Mouse (Mus musculus): ENCODE measurements at regions not wholly inside any gene's neighbourhood (a gene's known extent, or its start where the extent isn't known, plus 50 kb on each side); places are given as distances from the start of the nearest gene placed in this dataset.
"Not testable (repeated sequence)": the region's sequence is repeated elsewhere in the genome, so short reads cannot be mapped to it uniquely, and the experiment has no call there.

DNA sequence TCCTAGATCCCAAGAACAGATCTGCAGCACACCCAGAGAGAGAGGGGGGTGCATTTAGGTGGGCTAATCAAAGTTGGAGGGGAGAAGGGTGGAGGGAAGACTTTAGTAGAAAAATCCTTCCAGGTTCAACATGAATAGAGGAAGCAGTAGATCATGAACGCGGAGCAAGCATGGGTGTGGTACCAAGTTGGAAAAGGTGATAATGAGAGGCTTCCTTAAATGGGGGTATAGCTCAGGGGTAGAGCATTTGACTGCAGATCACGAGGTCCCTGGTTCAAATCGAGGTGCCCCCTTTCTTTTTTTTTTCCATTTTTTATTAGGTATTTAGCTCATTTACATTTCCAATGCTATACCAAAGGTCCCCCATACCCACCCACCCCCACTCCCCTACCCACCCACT is 54.0 kb upstream of the Krba1 start:
- ATAC-seq (replicated peaks; ENCODE audit: low read depth, poor library complexity, severe bottlenecking): not testable (repeated sequence)

DNA sequence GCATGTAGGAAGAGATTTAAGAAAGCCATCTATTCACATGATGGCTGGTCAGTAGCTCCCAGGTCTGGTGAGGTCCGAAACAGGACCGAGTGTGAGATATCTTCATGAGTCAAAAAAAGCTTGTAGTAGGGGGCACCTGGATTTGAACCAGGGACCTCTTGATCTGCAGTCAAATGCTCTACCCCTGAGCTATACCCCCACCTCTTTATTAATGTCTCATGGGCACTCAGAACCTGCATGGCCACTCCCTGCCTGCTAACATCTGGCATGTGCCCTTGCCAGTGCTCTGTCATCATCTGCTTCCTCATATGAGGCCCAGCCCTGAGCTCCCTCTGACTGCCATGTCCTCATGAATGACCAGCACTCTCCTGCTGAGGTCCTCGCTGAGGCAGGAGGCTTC is 58.4 kb upstream of the Krba1 start:
- ATAC-seq (replicated peaks; ENCODE audit: low read depth, poor library complexity, severe bottlenecking): not testable (repeated sequence)

DNA sequence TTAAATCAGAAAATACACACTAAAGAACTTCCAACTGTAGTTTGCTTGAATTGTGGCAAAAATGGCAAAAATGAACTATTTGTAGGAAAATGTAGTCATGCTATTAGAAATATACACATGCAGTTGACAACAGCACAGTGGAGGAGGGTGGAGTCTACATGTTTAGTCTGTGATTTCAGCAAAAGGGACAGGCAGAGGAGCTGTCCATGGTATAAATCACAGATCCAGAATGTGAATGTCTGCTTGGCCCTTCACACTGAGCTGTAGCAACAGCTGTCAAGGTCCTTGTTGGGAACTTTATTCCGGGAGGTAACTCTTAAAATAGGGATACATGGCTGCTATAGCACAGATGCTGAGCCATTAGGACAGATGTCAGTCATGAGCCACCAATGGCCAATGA is 107.4 kb upstream of the Krba1 start:
- no peak for ATAC-seq (replicated peaks; ENCODE audit: low read depth, poor library complexity, severe bottlenecking)

DNA sequence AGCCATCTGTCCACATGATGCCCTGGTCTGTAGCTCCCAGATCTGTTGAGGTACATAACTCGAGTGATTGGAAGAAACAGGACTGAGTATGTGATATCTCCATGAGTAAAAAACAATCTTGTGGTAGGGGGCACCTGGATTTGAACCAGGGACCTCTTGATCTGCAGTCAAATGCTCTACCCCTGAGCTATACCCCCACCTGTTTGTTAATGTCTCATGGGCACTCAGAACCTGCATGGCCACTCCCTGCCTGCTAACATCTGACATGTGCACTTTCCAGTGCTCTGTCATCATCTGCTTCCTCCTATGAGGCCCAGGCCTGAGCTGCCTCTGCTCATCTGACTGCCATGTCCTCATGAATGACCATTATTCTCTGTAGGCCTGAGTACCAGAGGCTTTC is 115.7 kb upstream of the Krba1 start:
- ATAC-seq (replicated peaks; ENCODE audit: low read depth, poor library complexity, severe bottlenecking): not testable (repeated sequence)

DNA sequence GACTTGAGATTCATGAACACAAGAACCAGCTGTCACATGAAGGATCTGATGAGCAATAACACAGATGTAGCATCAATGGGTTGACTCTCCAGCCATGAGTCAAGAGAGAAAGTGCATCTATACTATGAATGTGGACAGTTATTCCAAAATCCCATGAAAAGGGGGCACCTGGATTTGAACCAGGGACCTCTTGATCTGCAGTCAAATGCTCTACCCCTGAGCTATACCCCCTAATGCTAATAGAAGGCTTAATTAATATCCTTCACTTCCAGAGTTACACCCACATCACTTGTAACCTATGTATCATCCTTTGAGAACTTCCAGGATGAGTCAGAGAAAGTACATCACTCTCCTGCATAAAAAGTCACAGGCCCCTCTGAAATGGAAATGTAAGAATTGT is 133.8 kb upstream of the Krba1 start:
- ATAC-seq (replicated peaks; ENCODE audit: low read depth, poor library complexity, severe bottlenecking): not testable (repeated sequence)

DNA sequence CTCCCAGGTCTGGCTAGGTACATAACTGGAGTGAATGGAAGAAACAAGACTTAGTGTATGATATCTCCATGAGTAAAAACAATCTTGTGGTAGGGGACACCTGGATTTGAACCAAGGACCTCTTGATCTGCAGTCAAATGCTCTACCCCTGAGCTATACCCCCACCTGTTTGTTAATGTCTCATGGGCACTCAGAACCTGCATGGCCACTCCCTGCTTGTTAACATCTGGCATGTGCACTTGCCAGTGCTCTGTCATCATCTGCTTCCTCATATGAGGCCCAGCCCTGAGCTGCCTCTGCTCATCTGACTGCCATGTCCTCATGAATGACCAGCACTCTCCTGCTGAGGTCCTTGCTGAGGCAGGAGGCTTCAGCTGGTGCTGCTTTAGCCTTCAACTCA is 142.4 kb upstream of the Krba1 start:
- ATAC-seq (replicated peaks; ENCODE audit: low read depth, poor library complexity, severe bottlenecking): not testable (repeated sequence)

DNA sequence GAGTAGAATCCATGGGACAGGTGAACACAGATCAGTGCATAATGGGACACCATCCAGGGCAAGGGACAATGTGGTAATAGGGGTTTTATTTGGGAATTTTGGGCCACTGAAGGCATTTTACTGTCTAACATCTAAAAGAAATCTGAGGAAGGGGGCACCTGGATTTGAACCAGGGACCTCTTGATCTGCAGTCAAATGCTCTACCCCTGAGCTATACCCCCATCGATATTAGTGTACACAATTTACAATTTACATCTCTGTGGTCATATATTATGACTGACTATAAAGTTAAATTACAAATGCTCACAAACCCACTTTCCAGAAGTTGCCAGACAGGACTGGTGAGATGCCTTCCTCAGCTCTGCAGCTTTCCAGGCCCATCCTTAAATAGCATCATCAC is 143.4 kb upstream of the Krba1 start:
- ATAC-seq (replicated peaks; ENCODE audit: low read depth, poor library complexity, severe bottlenecking): no peak

DNA sequence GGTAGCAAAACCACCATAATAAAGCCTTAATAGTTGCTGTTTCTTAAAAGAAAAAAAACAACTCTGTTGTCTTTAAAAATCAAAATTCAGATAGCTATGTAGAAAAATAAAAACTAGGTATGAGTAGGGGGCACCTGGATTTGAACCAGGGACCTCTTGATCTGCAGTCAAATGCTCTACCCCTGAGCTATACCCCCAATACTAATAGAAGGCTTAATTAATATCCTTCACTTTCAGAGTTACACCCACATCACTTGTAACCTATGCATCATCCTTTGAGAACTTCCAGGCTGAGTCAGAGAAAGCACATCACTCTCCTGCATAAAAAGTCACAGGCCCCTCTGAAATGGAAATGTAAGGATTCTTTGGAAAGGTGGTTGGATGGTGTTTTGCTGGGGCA is 151.2 kb upstream of the Krba1 start:
- ATAC-seq (replicated peaks; ENCODE audit: low read depth, poor library complexity, severe bottlenecking): not testable (repeated sequence)

DNA sequence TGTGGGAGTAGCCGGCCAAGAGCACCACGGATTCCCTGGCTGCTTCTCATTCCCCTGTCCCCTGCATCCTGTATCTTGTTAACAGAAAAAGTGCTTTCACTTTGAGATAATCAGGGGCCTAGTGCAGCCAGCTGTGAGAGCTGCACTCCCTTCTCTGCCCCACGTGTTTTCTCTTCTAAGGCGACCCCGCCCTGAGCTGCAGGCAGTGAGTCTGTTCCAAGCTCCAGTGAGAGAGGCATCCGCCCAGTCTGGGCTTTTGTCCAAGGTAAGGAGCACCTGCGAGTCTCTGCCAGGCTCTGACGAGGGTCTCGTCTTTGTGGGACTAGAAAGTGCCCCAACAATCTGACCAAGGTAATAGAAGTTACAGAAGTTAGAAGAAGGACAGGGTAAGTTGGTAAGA is 141.0 kb upstream of the Zfp746 start:
- no peak for ATAC-seq (replicated peaks; ENCODE audit: low read depth, poor library complexity, severe bottlenecking)

DNA sequence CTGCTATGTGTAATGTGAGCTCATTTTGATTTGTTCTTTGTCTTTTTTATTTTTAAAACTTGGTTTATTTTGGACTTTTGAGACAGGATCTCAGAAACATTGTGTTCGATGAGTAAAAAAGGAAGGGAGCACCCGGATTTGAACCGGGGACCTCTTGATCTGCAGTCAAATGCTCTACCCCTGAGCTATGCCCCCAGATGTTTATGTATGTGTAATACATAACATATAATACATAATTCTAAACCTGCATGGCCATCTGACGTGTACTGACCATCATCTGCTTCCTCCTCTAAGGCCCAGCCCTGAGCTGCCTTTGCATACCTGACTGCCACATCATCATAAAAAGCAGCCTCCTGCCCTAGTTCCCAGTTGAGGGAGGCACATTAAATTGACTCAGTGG is 137.8 kb upstream of the Zfp746 start:
- no peak for ATAC-seq (replicated peaks; ENCODE audit: low read depth, poor library complexity, severe bottlenecking)

DNA sequence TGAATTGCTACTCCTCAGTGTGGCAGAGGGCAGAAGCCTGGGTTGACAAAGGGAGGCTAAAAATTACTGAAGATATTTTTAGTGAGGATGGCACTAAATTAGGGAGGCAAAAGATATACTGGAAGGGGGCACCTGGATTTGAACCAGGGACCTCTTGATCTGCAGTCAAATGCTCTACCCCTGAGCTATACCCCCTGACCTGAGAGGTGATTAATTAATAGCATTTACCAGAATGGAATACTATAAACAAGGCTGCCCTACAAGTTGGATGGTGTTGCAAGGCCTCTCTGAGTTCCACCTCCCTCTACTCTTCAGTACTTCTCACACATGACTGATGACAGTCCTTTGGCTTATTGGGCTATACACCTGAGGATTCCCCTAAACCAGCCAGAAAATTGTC is 136.6 kb upstream of the Zfp746 start:
- no peak for ATAC-seq (replicated peaks; ENCODE audit: low read depth, poor library complexity, severe bottlenecking)

DNA sequence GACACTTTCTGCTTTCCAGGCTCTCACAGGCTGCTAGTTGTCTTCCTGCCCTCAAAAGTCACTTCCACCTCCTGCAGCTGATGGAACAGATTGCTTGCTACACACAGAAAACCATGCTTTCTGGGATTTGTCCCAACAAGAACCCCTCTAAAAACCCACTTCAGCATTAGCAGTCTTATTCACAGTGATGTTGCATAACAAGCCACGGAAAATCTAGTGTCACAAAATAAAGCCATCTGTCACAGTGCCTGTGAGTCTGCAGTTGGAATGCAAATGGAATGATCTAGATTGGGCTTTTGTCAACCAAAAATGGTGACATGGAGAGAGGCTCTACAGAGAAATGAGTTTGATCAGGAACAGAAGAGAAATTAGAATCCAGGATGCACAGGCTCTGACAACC is 135.4 kb upstream of the Zfp746 start:
- not testable (repeated sequence) for ATAC-seq (replicated peaks; ENCODE audit: low read depth, poor library complexity, severe bottlenecking)

DNA sequence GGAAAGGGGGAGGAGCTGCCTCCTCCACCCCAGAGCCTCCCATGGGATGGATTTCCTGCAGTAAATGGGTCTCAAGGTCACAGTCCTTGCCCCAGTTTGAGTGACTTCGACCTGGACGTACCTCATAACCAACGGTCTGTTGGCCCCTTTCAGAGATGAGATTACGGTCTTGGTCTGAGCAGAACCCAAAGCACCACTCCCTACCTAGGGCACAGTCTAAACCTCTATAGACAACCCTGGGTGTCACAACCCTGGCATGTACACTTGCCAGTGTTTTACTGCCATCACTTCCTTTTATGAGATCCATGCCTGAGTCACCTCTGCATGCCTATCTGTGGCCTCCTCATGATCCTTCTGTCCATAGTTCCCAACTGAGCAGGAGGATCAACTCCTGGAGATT is 128.8 kb upstream of the Zfp746 start:
- no peak for ATAC-seq (replicated peaks; ENCODE audit: low read depth, poor library complexity, severe bottlenecking)

DNA sequence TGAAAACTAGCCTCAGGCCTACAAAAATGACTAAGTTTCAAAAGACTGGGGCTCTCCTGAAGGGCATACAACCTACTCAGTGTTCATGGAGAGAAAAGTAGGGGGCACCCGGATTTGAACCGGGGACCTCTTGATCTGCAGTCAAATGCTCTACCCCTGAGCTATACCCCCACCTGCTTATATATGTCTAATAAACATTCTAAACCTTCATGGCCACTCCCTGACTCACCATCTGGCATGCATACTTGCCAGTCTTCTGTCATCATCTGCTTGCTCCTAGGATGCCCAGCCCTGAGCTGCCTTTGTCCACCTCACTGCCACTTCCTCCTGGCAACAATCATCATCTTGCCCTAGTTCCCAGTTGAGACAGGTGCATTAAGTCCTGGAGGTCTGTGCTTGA is 123.3 kb upstream of the Zfp746 start:
- no peak for ATAC-seq (replicated peaks; ENCODE audit: low read depth, poor library complexity, severe bottlenecking)

DNA sequence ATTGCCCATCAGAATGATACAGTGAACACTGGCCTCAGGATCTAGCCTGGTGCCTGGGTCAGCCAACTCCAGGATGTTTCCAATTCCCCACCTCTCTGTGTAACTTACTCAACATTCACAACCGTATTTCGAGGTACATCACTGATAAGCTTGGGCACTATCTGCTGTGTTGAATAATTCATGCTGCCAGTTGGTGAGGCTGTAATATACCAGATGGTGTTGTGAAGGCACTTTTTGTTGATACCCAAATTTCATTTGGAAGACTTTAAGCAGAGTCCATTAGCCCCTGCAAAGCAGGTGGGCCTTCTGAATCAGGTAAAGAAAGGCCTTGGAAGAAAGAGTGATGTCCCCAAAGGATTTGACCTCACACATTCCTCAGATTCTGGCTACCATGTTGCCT is 122.7 kb upstream of the Zfp746 start:
- ATAC-seq (replicated peaks; ENCODE audit: low read depth, poor library complexity, severe bottlenecking): no peak

DNA sequence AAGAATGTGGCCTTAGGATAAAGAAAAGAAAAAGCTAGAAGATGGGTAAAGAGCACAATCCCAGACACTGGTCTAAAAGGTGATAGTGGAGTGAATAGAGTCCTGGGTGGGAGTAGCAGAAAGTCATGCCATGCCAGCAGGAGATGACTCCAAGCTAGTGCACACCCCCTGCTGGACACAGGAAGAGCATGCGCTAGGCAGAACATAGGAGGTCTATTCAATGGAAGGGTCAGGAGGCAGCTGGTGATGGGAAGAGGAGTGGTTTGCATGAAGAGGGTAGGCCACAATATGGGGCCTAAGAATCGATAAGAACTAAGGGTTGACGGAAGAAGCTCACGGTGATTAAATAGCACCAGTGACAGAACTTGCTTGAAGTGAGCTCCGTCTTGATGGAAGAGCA is 119.3 kb upstream of the Zfp746 start:
- ATAC-seq (replicated peaks; ENCODE audit: low read depth, poor library complexity, severe bottlenecking): no peak

DNA sequence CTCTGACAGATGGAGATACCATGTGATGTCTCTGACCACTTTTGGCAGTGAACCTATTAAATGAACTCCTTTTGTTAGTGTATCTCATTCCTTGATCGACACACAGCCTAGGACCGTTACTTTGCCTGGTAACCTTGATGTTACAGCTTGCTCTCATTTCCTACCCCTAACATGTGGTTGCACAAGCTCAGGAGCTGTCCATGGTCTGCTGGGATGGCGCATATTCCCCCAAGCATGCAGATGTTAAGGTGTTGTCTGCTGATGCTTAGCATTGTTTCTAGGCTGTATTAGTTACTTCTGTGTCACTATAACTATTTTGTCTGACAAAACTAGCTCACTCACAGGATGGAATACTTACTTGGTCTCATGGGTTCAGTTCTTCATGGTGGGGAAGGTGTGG is 113.6 kb upstream of the Zfp746 start:
- no peak for ATAC-seq (replicated peaks; ENCODE audit: low read depth, poor library complexity, severe bottlenecking)

DNA sequence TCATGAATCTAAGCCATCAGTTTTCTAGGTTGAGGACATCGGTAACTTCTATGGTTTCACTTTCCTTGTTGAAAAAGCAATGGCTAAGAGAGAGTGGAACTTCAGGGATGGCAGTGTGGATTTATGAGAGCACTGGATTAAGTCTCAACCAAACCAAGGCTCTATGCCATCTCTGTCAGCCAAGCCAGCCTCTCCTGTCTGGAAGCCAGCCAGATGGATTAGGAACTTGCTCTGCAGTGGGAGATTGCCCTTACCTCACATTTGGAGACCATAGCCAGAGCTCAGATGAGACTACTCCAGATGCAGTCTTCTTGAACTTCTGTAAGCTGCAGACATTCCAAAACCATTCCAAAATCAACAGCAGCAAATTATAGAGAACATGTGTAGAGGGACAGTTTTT is 112.4 kb upstream of the Zfp746 start:
- no peak for ATAC-seq (replicated peaks; ENCODE audit: low read depth, poor library complexity, severe bottlenecking)

DNA sequence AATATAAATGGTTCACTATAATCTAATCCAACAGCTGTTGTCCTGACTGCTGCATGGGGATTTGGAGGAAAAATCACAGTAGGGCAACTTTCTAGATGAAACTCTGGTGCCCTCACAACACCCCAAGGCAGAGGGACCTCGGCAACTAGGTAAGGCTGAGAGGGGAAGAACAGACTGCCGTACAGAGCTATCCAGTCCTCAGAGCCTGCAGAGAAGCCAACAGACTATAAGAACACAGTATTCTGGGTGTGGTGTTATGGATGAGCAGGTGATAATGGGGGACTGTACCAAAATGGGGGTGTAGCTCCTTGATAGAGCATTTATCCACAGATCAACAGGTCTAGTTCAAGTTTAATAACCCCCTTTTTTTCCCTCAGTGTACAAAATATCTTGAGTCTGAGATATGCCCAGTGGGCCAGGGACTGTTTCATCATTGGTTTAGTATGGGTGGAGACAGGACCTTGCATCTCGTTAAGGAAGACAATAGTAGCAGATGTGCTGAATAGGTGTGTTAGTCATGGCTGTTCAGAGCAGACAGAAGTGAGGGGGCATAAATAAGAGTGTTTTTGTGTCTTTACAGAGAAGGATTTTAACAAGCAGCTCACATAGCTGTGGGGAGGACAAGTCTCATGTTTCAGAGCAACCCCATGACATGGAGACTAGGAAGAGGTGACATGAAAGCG is 111.4 kb upstream of the Zfp746 start:
- no peak for ATAC-seq (replicated peaks; ENCODE audit: low read depth, poor library complexity, severe bottlenecking)

DNA sequence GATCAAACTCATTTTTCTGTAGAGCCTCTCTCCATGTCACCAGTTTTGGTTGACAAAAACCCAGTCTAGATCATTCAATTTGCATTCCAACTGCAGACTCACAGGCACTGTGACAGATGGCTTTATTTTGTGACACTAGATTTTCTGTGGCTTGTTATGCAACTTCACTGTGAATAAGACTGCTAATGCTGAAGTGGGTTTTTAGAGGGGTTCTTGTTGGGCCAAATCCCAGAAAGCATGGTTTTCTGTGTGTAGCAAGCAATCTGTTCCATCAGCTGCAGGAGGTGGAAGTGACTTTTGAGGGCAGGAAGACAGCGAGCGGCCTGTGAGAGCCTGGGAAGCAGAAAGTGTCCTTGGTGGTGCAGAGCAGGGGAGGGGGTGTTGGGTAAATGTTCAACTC is 102.0 kb upstream of the Zfp746 start:
- not testable (repeated sequence) for ATAC-seq (replicated peaks; ENCODE audit: low read depth, poor library complexity, severe bottlenecking)

DNA sequence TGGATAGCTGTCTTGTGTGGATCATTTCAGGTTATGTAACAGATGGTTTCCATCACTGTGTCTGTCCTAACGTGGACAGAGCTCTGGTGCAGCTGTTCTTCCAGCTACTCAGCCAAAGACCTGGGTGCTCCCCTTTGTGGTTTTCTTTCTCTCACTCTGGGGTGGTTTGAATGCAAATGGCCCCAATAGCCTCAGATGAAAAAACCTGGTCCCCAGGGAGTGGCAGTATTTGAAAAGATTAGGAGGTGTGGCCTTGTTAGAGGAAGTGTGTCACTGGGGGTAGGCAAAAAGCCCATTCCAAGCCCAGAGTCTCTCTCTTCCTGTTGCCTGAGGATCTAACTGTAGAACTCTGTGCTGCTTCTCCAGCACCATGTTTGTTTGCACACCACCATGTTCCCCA is 98.9 kb upstream of the Zfp746 start:
- ATAC-seq (replicated peaks; ENCODE audit: low read depth, poor library complexity, severe bottlenecking): no peak

DNA sequence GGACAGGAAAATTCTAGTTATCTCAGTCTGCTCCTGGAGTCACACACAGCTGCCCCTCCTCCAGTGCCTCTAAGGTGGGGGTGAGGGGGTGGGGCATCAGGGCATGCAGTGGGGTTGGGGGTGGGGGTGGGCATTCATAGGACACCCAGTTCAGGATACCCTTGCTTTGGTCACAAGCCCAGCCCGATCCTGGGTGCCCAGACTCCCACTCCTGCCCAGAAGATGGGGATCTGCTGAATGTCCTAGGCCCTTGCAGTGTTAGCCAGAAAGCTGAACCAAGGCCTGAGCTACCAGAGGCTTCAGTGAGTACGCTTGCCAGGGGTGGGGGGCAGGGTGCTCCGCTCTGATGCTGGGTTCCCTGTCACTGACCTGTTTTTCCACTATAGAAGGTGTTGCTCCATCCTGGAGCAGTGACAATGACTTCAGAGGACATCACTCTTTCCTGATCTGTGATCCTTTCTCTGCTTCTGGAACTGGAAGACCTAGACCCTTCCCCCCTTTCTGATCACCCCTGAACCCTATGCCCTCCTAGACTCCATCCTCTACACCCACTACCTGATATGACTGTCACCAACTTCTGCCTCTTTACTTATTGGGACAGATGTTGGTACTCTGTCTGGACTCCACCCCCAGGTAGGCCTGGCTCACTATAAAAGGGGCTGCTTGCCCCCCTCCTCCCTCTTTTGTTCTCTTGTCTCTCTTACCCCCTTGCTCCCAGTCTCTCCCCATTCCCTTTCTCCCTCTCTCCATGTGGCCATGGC is 92.1 kb upstream of the Zfp746 start:
- no peak for ATAC-seq (replicated peaks; ENCODE audit: low read depth, poor library complexity, severe bottlenecking)

All from common myeloid progenitor, adult 5-6 weeks (primary cell).